Mouse (Mus musculus): ENCODE measurements at regions not wholly inside any gene's neighbourhood (a gene's known extent, or its start where the extent isn't known, plus 50 kb on each side); places are given as distances from the start of the nearest gene placed in this dataset.
A peak's percentile ranks its signal among the peaks of the same experiment; 100 is the strongest.

GRCm38 (mm10) chr9:52377761-52378160 lies 209.4 kb upstream of the Zc3h12c start:
- DNase-seq: no peak

GRCm38 (mm10) chr9:52376914-52377313 lies 208.5 kb upstream of the Zc3h12c start:
- DNase-seq: no peak

GRCm38 (mm10) chr9:52371296-52371695 lies 202.9 kb upstream of the Zc3h12c start:
- DNase-seq: no peak

GRCm38 (mm10) chr9:52368911-52369310 lies 200.5 kb upstream of the Zc3h12c start:
- DNase-seq: peak in 1 of 2 experiments; percentile 10

GRCm38 (mm10) chr9:52368080-52368479 lies 199.7 kb upstream of the Zc3h12c start:
- DNase-seq: no peak

GRCm38 (mm10) chr9:52366046-52366445 lies 197.7 kb upstream of the Zc3h12c start:
- DNase-seq: peak in 1 of 2 experiments; percentile 1

GRCm38 (mm10) chr9:52361599-52361998 lies 193.2 kb upstream of the Zc3h12c start:
- no peak for DNase-seq

- DNase-seq: no peak
Measured at GRCm38 (mm10) chr9:52359416-52359815, 191.0 kb upstream of the Zc3h12c start.

- no peak for DNase-seq
Measured at GRCm38 (mm10) chr9:52356549-52356948, 188.2 kb upstream of the Zc3h12c start.

- DNase-seq: no peak
Measured at GRCm38 (mm10) chr9:52355187-52355982, 187.0 kb upstream of the Zc3h12c start.

GRCm38 (mm10) chr9:52348536-52349527 lies 180.5 kb upstream of the Zc3h12c start:
- DNase-seq: no peak

GRCm38 (mm10) chr9:52344177-52344877 lies 176.0 kb upstream of the Zc3h12c start:
- no peak for DNase-seq

- DNase-seq: no peak
Measured at GRCm38 (mm10) chr9:52341029-52341428, 172.7 kb upstream of the Zc3h12c start.

- DNase-seq: no peak
Measured at GRCm38 (mm10) chr9:52337786-52338322, 169.5 kb upstream of the Zc3h12c start.

GRCm38 (mm10) chr9:52334767-52335166 lies 166.4 kb upstream of the Zc3h12c start:
- no peak for DNase-seq

GRCm38 (mm10) chr9:52333884-52334283 lies 165.5 kb upstream of the Zc3h12c start:
- no peak for DNase-seq

- DNase-seq: no peak
Measured at GRCm38 (mm10) chr9:52331748-52332147, 163.4 kb upstream of the Zc3h12c start.

- no peak for DNase-seq
Measured at GRCm38 (mm10) chr9:52330652-52331051, 162.3 kb upstream of the Zc3h12c start.

GRCm38 (mm10) chr9:52324347-52324746 lies 156.0 kb upstream of the Zc3h12c start:
- no peak for DNase-seq

GRCm38 (mm10) chr9:52323757-52324156 lies 155.4 kb upstream of the Zc3h12c start:
- DNase-seq: no peak

- DNase-seq: no peak
Measured at GRCm38 (mm10) chr9:52323226-52323625, 154.9 kb upstream of the Zc3h12c start.

- DNase-seq: no peak
Measured at GRCm38 (mm10) chr9:52301521-52301920, 133.1 kb upstream of the Zc3h12c start.

- DNase-seq: peak; percentile 5 to 15
Measured at GRCm38 (mm10) chr9:52298329-52298728, 130.0 kb upstream of the Zc3h12c start.
